Mouse (Mus musculus) gastrocnemius, adult 8-10 months (tissue): Measurements from ENCODE around the gene Tbc1d10c. TPM values are rescaled to one million over a fixed set of nuclear protein-coding genes. Genes with fewer than 3 reads are reported as not detected.

Source experiments
- DNase-seq, 2 experiments: peaks; one replicate each; pipeline ENCODE4 v3.0.0; 2022; ENCODE audit warnings: low spot score in 2 of 2
- total RNA-seq, 4 experiments: library from RNA; stranded (reverse); gene quantifications; 2 replicates each; pipeline ENCODE4 v1.2.4; 2022

Tbc1d10c gene
- 1 to 10 TPM; 6.6 to 8.6 (median 7.9) TPM for total RNA-seq

DNA sequence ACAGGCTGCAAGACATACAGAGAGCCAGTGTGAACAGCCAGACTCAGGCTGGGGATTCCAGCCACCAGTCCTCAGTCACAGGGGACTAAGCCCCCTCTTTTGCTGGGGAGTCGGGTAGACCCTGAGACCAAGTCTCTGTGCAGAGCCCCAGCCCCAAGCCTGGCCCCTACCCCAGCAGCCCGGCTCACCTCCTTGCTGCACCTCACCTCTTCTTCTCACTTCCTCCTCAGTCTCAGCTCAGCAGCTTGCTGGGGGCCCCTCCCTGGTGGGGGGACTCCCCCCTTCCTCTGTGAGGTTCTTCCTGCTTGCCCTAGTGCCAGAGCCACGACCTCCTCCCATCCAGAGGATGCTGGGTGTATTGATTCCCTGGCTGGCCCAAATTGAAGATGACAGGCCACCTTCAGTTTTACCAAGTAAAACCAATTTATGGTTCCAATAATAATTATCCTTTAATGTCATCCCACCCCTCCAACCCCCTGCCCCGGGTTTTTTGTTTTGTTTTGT, at the start of gene Tbc1d10c:
Gene Tbc1d10c (minus strand): TSS at position 454 of the 504 bp plus-strand sequence.
- DNase-seq: no peak

DNA sequence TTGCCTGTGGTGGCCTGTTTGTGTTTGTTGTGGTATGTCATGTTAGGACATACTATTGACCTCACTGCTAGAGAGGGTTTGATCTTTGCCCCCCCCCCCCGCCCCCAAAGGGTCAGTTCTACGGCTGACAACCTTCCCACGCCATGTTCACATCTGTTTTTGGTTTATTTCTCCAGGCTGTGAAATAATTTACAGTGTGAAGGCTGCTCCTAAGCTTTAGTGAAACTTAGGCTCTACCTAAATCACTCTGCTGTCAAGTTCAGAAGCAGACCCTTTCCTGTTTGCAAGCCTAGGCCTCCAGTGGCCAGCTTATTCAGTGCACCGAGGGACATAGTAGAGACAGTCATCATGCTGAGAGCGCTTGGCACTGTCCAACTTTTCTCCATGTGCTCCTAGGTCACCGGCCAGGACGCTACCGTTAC, 49.2 kb upstream of the Tbc1d10c start:
- DNase-seq: no peak

DNA sequence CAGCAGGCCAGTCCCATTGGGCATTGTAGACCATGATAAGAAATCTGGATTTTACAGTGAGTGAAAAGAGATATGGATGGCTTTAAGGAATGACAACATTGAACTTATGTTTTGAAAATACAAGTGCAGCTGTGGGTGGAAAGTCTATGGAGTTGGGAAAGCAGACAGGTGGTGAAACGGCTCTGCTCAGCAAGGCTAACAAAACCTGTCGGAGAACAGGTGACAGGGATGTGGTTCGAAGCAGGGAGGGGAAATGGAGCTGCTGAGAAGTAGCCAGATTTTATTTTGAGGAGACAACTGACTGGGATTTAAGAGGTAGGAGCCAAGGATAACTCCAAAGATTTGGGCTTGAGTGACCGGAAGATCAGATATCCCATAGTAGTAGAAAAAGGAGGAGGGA, 43.5 kb upstream of the Tbc1d10c start:
- no peak for DNase-seq

- no peak for DNase-seq
These were observed 41.6 kb upstream of the Tbc1d10c start for GRCm38 (mm10) chr19:4232651-4233050.

GRCm38 (mm10) chr19:4232186-4232572, 41.1 kb upstream of the Tbc1d10c start:
- DNase-seq: no peak

DNA sequence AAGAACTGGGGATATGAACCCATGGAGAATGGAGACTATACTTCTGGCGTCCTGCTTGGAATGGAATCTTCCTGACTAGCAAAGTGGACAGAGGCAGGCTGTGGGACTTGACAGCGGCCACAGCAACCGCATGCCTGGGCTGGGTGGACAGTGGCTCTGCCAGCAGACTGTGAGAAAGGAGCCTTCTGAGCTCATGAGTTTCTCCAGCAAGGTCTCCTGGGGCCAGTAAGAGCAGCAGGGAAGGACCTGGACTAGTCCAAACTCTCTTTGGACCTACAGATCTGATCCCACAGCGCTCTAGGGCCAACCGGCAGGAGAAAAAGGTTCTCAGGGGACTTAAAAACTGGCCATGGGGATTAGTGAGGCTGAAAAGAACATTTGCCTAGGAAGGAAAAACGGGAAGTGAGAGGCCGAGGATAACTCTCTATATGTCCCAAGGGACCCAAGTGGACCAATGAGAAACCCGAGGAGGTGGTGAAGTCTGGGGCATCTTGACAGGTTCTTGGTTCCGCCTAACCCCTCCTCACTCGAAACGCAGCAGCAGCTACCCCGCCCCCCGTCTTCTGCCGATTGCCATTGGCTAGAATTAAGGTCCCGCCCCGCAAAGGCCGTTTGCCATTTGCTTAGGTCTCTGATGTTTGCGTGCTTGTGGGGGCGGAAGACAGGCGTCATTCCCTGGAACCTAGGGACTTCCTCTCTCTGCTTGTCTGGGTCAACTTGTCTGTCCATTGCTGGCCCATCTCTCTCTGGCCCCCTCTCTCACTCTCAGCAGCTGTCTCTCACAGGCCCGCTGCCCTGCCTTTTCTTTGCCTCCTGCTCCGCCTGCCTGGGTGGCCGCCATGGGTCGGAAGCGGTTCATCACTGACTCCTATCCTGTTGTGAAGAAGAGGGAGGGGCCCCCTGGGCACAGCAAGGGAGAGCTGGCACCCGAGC, 40.4 kb upstream of the Tbc1d10c start, which contains the start of gene Pold4:
Gene Pold4 (plus strand): TSS at position 647 of the 933 bp plus-strand sequence.
- peak; percentile 99 for DNase-seq

DNA sequence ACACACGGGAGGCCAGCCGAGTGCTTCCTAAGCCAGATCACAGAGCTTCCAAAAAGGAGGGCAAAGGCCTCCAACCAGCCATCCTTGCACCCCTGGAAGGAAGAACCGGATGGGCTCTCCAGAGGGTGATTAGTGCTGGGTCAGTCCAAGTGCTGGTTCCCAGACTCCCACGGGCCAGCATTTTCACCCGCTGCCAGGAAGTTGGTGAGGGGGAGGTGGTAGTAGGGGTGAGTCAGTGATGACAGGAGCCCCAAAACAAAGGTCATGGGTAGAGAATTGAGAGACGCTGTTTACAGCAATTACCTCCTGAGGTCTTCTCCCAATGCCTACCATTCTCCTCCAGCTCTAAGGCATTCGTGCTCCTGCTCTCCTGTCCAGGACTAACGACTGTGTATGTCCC, 39.3 kb upstream of the Tbc1d10c start:
- DNase-seq: no peak

DNA sequence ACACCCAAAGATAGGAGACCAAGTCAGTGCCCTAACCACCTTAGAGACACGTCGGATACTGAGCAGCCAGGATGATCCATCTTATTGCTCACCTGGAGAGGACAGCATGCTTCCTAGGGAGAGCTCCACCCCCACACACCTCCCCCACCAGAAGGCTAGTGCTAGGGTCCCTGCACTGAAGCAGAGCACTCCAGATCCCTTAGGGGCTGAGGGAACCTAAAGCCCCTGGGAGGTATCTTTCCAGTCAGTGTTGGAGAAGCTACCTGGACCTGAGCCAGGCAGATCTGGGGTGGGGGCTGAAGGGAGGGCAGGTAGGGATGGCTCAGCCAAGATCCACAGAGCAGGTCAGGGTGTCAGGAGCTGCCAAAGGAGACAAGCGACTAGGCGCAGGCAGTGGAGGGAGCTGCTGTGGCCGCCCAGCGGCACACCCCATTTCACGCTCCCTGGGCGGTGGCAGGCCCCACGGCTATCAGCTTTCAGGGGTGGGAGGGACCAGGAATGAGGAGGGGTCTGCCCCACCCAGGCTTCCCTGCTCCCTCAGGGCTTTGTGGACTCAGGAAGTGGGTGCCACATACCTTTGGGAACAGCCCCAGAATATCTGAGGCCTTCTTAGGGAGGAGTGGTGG, 38.5 kb upstream of the Tbc1d10c start:
- DNase-seq: no peak

GRCm38 (mm10) chr19:4228891-4229290, 37.8 kb upstream of the Tbc1d10c start:
- no peak for DNase-seq

DNA sequence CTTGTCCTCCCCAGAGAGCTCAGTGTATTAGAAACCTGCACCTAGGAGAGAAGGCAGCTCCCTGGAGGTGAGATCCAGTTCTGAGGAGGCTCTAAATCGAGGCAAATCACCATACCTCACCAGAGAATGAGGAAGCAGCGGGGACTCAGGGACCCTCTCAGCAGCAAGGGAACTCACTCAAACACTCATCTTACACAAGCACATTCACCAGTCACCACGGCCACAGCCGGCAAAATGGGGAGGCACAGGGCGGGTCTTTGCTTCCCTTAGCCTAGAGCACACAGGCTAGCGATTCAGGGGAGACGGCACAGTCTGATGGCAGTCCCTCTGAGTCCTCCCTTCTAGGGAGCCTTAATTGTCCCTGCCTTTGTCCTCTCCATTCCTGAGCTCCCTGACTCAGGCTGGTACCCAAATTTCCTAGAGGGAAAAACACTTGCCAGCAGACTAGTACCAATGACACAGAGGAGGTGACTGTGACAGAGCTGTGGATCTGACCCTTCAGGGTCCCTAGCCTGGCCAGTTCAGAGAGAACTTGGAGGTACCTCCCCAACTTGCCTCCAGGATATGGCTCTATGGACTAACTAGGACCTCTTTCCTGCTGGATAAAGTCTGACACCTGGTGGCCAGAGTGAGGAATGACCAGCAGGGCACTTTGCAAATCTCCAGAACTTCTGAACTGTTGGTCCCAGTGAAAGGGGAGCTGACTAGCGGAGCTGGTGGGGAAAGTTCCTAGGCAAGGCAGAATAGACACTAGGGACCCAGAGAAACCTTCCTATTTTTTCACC, 37.0 kb upstream of the Tbc1d10c start:
- peak; percentile 38 to 60 for DNase-seq

- DNase-seq: no peak
These were observed 36.4 kb upstream of the Tbc1d10c start for GRCm38 (mm10) chr19:4227446-4227845.

DNA sequence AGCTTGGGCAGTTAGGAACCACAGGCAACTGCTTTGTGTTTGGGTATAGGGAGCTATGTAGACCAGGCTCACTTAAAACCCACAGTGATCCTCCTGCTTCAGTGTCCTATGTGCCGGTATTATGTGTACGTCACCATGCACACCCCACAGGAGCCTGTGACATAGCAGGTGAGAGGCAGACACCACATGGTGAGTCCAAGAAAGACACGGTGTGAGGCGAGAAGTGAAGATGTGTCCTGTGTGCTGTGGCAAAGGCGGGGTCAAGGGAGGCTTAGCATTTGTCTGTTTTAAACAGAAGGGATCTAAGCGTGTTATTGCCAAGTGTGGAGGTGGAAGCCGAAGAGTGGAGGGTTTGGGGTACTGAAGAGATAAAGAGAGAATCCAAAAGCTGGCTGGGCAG, 35.7 kb upstream of the Tbc1d10c start:
- no peak for DNase-seq

- no peak for DNase-seq
These were observed 31.1 kb upstream of the Tbc1d10c start for GRCm38 (mm10) chr19:4222165-4222564.

GRCm38 (mm10) chr19:4220957-4221743, 30.1 kb upstream of the Tbc1d10c start:
- DNase-seq: no peak

- DNase-seq: no peak
These were observed 29.3 kb upstream of the Tbc1d10c start for GRCm38 (mm10) chr19:4220416-4220815.

GRCm38 (mm10) chr19:4219943-4220342, 28.9 kb upstream of the Tbc1d10c start:
- no peak for DNase-seq

- no peak for DNase-seq
These were observed 27.7 kb upstream of the Tbc1d10c start for GRCm38 (mm10) chr19:4218784-4219183.

- DNase-seq: no peak
These were observed 27.2 kb upstream of the Tbc1d10c start for GRCm38 (mm10) chr19:4218293-4218692.

DNA sequence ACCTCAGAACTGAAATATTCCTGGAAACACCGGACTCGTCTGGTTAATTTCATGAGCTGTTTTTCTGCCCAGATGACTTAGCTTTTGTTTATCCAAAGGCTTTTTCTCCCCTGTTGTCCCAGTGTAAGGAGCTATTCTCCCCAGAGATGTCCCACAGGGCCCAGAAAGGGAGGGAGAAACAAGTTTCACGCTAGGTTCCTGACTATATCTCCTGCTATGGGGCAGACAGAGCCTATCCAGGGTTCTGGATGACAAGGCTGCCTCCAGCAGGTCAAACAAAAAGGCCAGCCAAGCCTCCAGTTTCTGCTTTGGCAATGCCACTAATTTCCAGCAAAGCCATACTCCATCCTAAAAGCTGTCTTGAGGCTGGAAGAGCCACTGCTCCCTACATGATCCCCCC, 26.8 kb upstream of the Tbc1d10c start:
- no peak for DNase-seq

DNA sequence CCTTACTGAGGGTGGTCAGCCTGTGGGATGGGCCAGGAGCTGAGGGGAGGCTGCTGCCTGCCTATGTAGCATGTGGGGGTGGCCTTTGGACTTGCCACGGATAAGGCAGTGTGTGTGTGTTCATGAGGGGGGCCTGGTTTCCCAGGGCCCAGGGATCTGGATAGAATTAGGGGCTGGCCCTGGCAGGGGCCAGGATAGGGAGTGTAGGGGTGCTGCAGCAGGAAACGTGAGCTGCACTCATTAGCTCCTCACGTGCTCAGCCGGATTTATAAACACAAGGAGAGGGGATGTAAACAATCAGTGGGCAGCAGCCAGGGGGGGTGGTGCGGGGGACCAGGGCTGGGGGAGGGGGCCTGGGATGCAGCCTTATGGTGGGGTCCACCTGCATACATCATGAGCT, 26.1 kb upstream of the Tbc1d10c start:
- DNase-seq: no peak
